Mouse (Mus musculus) forebrain, postnatal 0 days (tissue): ENCODE data around the gene Rpl13a. TPM values are rescaled to one million over a fixed set of nuclear protein-coding genes. Genes with fewer than 3 reads are reported as not detected.

Source experiments
- ATAC-seq: fragments of 200-750 bp; cut with Nextera tagmentation; 2 replicates; pipeline ENCODE4 v1.8.0; 2017; ENCODE audit warnings: mild to moderate bottlenecking, moderate library complexity
- DNase-seq: peaks from one replicate; pipeline ENCODE4 v3.0.0-alpha.2; 2015
- H3K27ac ChIP-seq: fragments of 300-500 bp; sonication (generic); 2 replicates; pipeline ENCODE4 v1.5.1; 2014; ENCODE audit warnings: low read depth, mild to moderate bottlenecking, antibody characterized with exemption, low read length, moderate library complexity, mixed read lengths
- H3K27me3 ChIP-seq: fragments of 300-500 bp; sonication (generic); 2 replicates; pipeline ENCODE4 v1.6.1; 2014; ENCODE audit warnings: mild to moderate bottlenecking, low read length, mixed read lengths; ENCODE audit not compliant: insufficient read depth
- H3K36me3 ChIP-seq: fragments of 300-500 bp; sonication (generic); 2 replicates; pipeline ENCODE4 v1.6.1; 2014; ENCODE audit warnings: mild to moderate bottlenecking, moderate library complexity; ENCODE audit not compliant: insufficient read depth
- H3K4me1 ChIP-seq: fragments of 300-500 bp; sonication (generic); 2 replicates; pipeline ENCODE4 v1.6.1; 2014; ENCODE audit warnings: antibody characterized with exemption; ENCODE audit not compliant: insufficient read depth
- H3K4me2 ChIP-seq: fragments of 300-500 bp; sonication (generic); 2 replicates; pipeline ENCODE4 v1.6.1; 2014; ENCODE audit warnings: low read depth, mild to moderate bottlenecking, moderate library complexity
- H3K4me3 ChIP-seq: fragments of 300-500 bp; sonication (generic); 2 replicates; pipeline ENCODE4 v1.5.1; 2014; ENCODE audit warnings: low read depth, low read length, mixed read lengths
- H3K9ac ChIP-seq: fragments of 300-500 bp; sonication (generic); 2 replicates; pipeline ENCODE4 v1.6.1; 2014; ENCODE audit warnings: mild to moderate bottlenecking
- H3K9me3 ChIP-seq: fragments of 300-500 bp; sonication (generic); 2 replicates; pipeline ENCODE4 v1.6.1; 2016; ENCODE audit warnings: low read length
- CTCF ChIP-seq: sonication (generic); IDR thresholded peaks from 2 replicates; pipeline ENCODE4 v1.5.1; 2016; ENCODE audit warnings: antibody characterized with exemption, control low read depth, low read depth
- WGBS: fragments of 180-500 bp; shearing (Covaris S2); extraction: QIAGEN DNeasy Blood & Tissue Kit; methylation state at CpG from one replicate; pipeline ENCODE4 v1.1.7; 2014; 5-methylcytosine and 5-hydroxymethylcytosine counted together
- polyA plus RNA-seq: library from polyadenylated mRNA; unstranded; fragments of >200 nt; fragmentation: Nextera tagmentation; extraction: Ambion mirVana; gene quantifications from 2 replicates; pipeline ENCODE4 v1.2.1, GENCODE M21; 2015
- total RNA-seq: library from RNA; depleted of rRNA; stranded (reverse); fragments of >200 nt; gene quantifications from 2 replicates; pipeline ENCODE4 v1.2.3, GENCODE M21; 2014

The Rpl13a gene
- total and polyA plus RNA-seq, 2 experiments from 2014 or later, result 852 to 2,018 TPM

- Histone ChIP-seq H3K9ac (no peak overlapping the region), H3K4me3 (no peak overlapping the region), H3K27me3 (no peaks in the 10 kb centered on the region), H3K9me3 (no peaks in the 10 kb centered on the region), H3K4me2 (no peak overlapping the region), H3K4me1 (peaks cover 13% of the 10 kb centered on the region; the same call in 1 of the 2 replicates), H3K36me3 (no peaks in the 10 kb centered on the region), H3K27ac (peak overlapping the region; percentile 1; the same call in 1 of the 2 replicates)
- no peak for TF ChIP-seq CTCF
- ATAC-seq, result no peak
- WGBS, result 28% methylated on average over 11 of the region's 11 CpGs
- DNase-seq, result no peak
These were observed 22.7 kb upstream of the Rpl13a start for GRCm38 (mm10) chr7:45151303-45151702.

- 72% methylated on average over 4 of the region's 4 CpGs for WGBS
- Histone ChIP-seq H3K4me3 (no peak overlapping the region), H3K27me3 (no peaks in the 10 kb centered on the region), H3K36me3 (no peaks in the 10 kb centered on the region), H3K4me2 (no peak overlapping the region), H3K27ac (no peak overlapping the region), H3K9ac (no peak overlapping the region), H3K4me1 (peaks cover 11% of the 10 kb centered on the region; the same call in 1 of the 2 replicates), H3K9me3 (no peaks in the 10 kb centered on the region)
- ATAC-seq (no peak), DNase-seq (no peak)
- TF ChIP-seq CTCF, result no peak
These were observed 21.8 kb upstream of the Rpl13a start for GRCm38 (mm10) chr7:45150321-45150720.

- Histone ChIP-seq H3K4me1 (peaks cover 5% of the 10 kb centered on the region; the same call in 1 of the 2 replicates), H3K27me3 (no peaks in the 10 kb centered on the region), H3K4me2 (no peak overlapping the region), H3K36me3 (no peaks in the 10 kb centered on the region), H3K27ac (no peak overlapping the region), H3K9ac (no peak overlapping the region), H3K4me3 (no peak overlapping the region), H3K9me3 (no peaks in the 10 kb centered on the region)
- TF ChIP-seq CTCF, result no peak
- ATAC-seq (no peak), DNase-seq (no peak)
- 31% methylated on average over 6 of the region's 6 CpGs for WGBS
These were observed 21.0 kb upstream of the Rpl13a start for GRCm38 (mm10) chr7:45149545-45149944.

- no peaks in the 10 kb centered on the region for H3K9me3 ChIP-seq
- peaks cover 3% of the 10 kb centered on the region; the same call in 1 of the 2 replicates for H3K4me1 ChIP-seq
- 67% methylated on average over 4 of the region's 4 CpGs for WGBS
- no peak overlapping the region for H3K4me3 ChIP-seq
- ATAC-seq, result no peak
- DNase-seq, result no peak
- no peak overlapping the region; the same call in 1 of the 2 replicates for H3K9ac ChIP-seq
- 0 out of 2 replicates have a peak, but pooled peaks cover 4% of the 10 kb centered on the region for H3K36me3 ChIP-seq
- no peaks in the 10 kb centered on the region for H3K27me3 ChIP-seq
- H3K4me2 ChIP-seq, result no peak overlapping the region
- no peak for TF ChIP-seq CTCF
- no peak overlapping the region for H3K27ac ChIP-seq
These were observed 20.1 kb upstream of the Rpl13a start for GRCm38 (mm10) chr7:45148534-45149098.

- H3K27me3 ChIP-seq, result no peaks in the 10 kb centered on the region
- DNase-seq, result no peak
- no peak overlapping the region for H3K4me2 ChIP-seq
- H3K9ac ChIP-seq, result no peak overlapping the region
- H3K27ac ChIP-seq, result no peak overlapping the region
- no peaks in the 10 kb centered on the region for H3K9me3 ChIP-seq
- ATAC-seq, result no peak
- no peaks in the 10 kb centered on the region for H3K4me1 ChIP-seq
- no peak for TF ChIP-seq CTCF
- no peak overlapping the region for H3K4me3 ChIP-seq
- 95% methylated on average over 11 of the region's 11 CpGs for WGBS
- H3K36me3 ChIP-seq, result 0 out of 2 replicates have a peak, but pooled peaks cover 5% of the 10 kb centered on the region
These were observed 19.3 kb upstream of the Rpl13a start for GRCm38 (mm10) chr7:45147899-45148298.

- Histone ChIP-seq H3K27me3 (no peaks in the 10 kb centered on the region), H3K9ac (no peak overlapping the region), H3K36me3 (0 out of 2 replicates have a peak, but pooled peaks cover 5% of the 10 kb centered on the region), H3K4me3 (no peak overlapping the region), H3K4me2 (no peak overlapping the region), H3K27ac (no peak overlapping the region), H3K9me3 (no peaks in the 10 kb centered on the region), H3K4me1 (no peaks in the 10 kb centered on the region)
- WGBS, result 94% methylated on average over 11 of the region's 11 CpGs
- TF ChIP-seq CTCF, result no peak
- ATAC-seq (no peak), DNase-seq (no peak)
These were observed 18.7 kb upstream of the Rpl13a start for GRCm38 (mm10) chr7:45147267-45147666.

- DNase-seq, result no peak
- no peak overlapping the region for H3K9ac ChIP-seq
- ATAC-seq, result no peak
- 91% methylated on average over 8 of the region's 8 CpGs for WGBS
- H3K36me3 ChIP-seq, result 0 out of 2 replicates have a peak, but pooled peaks cover 5% of the 10 kb centered on the region
- no peak overlapping the region for H3K27ac ChIP-seq
- no peaks in the 10 kb centered on the region for H3K9me3 ChIP-seq
- TF ChIP-seq CTCF, result no peak
- no peak overlapping the region for H3K4me2 ChIP-seq
- no peaks in the 10 kb centered on the region for H3K27me3 ChIP-seq
- H3K4me3 ChIP-seq, result no peak overlapping the region
- no peaks in the 10 kb centered on the region for H3K4me1 ChIP-seq
These were observed 16.9 kb upstream of the Rpl13a start for GRCm38 (mm10) chr7:45145460-45145859.
